Mouse (Mus musculus) heart, embryonic 10.5 days (tissue): Measurements from ENCODE around the gene Polg2. TPM values are rescaled to one million over a fixed set of nuclear protein-coding genes. Genes with fewer than 3 reads are reported as not detected.

Experiments
- DNase-seq: peaks from one replicate; pipeline ENCODE4 v3.0.0-alpha.2; 2017; ENCODE audit warnings: low spot score
- H3K27ac ChIP-seq: fragments of 300-500 bp; sonication (generic); 2 replicates; pipeline ENCODE4 v1.5.1; 2016; ENCODE audit warnings: mild to moderate bottlenecking
- H3K27me3 ChIP-seq: fragments of 300-500 bp; sonication (generic); 2 replicates; pipeline ENCODE4 v1.6.1; 2016; ENCODE audit warnings: mild to moderate bottlenecking; ENCODE audit not compliant: poor library complexity, insufficient read depth, severe bottlenecking
- H3K36me3 ChIP-seq: fragments of 300-500 bp; sonication (generic); 2 replicates; pipeline ENCODE4 v1.6.1; 2016; ENCODE audit warnings: mild to moderate bottlenecking, moderate library complexity
- H3K4me1 ChIP-seq: fragments of 300-500 bp; sonication (generic); 2 replicates; pipeline ENCODE4 v1.6.1; 2016; ENCODE audit warnings: mild to moderate bottlenecking
- H3K4me3 ChIP-seq: fragments of 300-500 bp; sonication (generic); 2 replicates; pipeline ENCODE4 v1.5.1; 2016; ENCODE audit warnings: mild to moderate bottlenecking, moderate library complexity
- H3K9me3 ChIP-seq: fragments of 300-500 bp; sonication (generic); 2 replicates; pipeline ENCODE4 v1.6.1; 2016; ENCODE audit warnings: mild to moderate bottlenecking, moderate library complexity
- WGBS: fragments of 180-500 bp; shearing (Covaris S2); methylation state at CpG from one replicate; pipeline ENCODE4 v1.1.7; 2016; 5-methylcytosine and 5-hydroxymethylcytosine counted together
- polyA plus RNA-seq: library from polyadenylated mRNA; unstranded; fragments of >200 nt; fragmentation: Nextera tagmentation; extraction: Ambion mirVana; gene quantifications from 2 replicates; pipeline ENCODE4 v1.2.1, GENCODE M21; 2016

The Polg2 gene
- polyA plus RNA-seq, result 9.4 and 9.9 TPM in 2 replicates

GRCm38 (mm10) chr11:106779388-106780088, at the start of gene Polg2:
Gene Polg2 (minus strand): TSS chr11:106779537.
- DNase-seq, result peak; percentile 96
- H3K4me3 ChIP-seq, result peak within 1 kb of the TSS; percentile 70
- H3K27ac ChIP-seq, result peak within 1 kb of the TSS; percentile 93
- H3K36me3 ChIP-seq, result peaks cover 71% of the 10 kb centered on the region
- WGBS, result 2% methylated on average over 30 of the region's 30 CpGs
- no peaks in the 10 kb centered on the region for H3K27me3 ChIP-seq
- H3K4me1 ChIP-seq, result peaks cover 8% of the 10 kb centered on the region; the same call in 1 of the 2 replicates
- no peaks in the 10 kb centered on the region for H3K9me3 ChIP-seq

- Histone ChIP-seq H3K36me3 (peaks cover 74% of the 10 kb centered on the region), H3K9me3 (no peaks in the 10 kb centered on the region), H3K4me1 (peaks cover 5% of the 10 kb centered on the region; the same call in 1 of the 2 replicates), H3K4me3 (no peak overlapping the region), H3K27ac (no peak overlapping the region), H3K27me3 (no peaks in the 10 kb centered on the region)
- no peak for DNase-seq
- 93% methylated on average over 7 of the region's 7 CpGs for WGBS
These were observed 48.7 kb upstream of the Polg2 start for GRCm38 (mm10) chr11:106828079-106828478.

GRCm38 (mm10) chr11:106824403-106824802, 45.1 kb upstream of the Polg2 start:
- Histone ChIP-seq H3K4me1 (no peaks in the 10 kb centered on the region; the same call in 1 of the 2 replicates), H3K27me3 (no peaks in the 10 kb centered on the region), H3K36me3 (peaks cover 75% of the 10 kb centered on the region), H3K27ac (no peak overlapping the region), H3K4me3 (no peak overlapping the region), H3K9me3 (no peaks in the 10 kb centered on the region)
- 88% methylated on average over 10 of the region's 10 CpGs for WGBS
- no peak for DNase-seq

GRCm38 (mm10) chr11:106823741-106824140, 44.4 kb upstream of the Polg2 start:
- H3K36me3 ChIP-seq, result peaks cover 79% of the 10 kb centered on the region
- WGBS, result 92% methylated on average over 8 of the region's 8 CpGs

GRCm38 (mm10) chr11:106822911-106823310, 43.6 kb upstream of the Polg2 start:
- Histone ChIP-seq H3K36me3 (peaks cover 79% of the 10 kb centered on the region), H3K4me3 (no peak overlapping the region)
- DNase-seq, result no peak

More at GRCm38 (mm10) chr11:106823741-106824140, 44.4 kb upstream of the Polg2 start:
- Histone ChIP-seq H3K4me1 (no peaks in the 10 kb centered on the region; the same call in 1 of the 2 replicates), H3K9me3 (no peaks in the 10 kb centered on the region), H3K27ac (no peak overlapping the region), H3K4me3 (no peak overlapping the region), H3K27me3 (no peaks in the 10 kb centered on the region)
- DNase-seq, result no peak

GRCm38 (mm10) chr11:106822491-106822890, 43.2 kb upstream of the Polg2 start:
- 89% methylated on average over 8 of the region's 8 CpGs for WGBS
- H3K4me3 ChIP-seq, result no peak overlapping the region
- no peak for DNase-seq
- H3K9me3 ChIP-seq, result no peaks in the 10 kb centered on the region
- H3K27me3 ChIP-seq, result no peaks in the 10 kb centered on the region
- peaks cover 78% of the 10 kb centered on the region for H3K36me3 ChIP-seq
- no peak overlapping the region for H3K27ac ChIP-seq
- peaks cover 5% of the 10 kb centered on the region; the same call in 1 of the 2 replicates for H3K4me1 ChIP-seq

More at GRCm38 (mm10) chr11:106822911-106823310, 43.6 kb upstream of the Polg2 start:
- peaks cover 5% of the 10 kb centered on the region; the same call in 1 of the 2 replicates for H3K4me1 ChIP-seq
- 90% methylated on average over 5 of the region's 5 CpGs for WGBS
- H3K9me3 ChIP-seq, result no peaks in the 10 kb centered on the region
- H3K27me3 ChIP-seq, result no peaks in the 10 kb centered on the region
- H3K27ac ChIP-seq, result no peak overlapping the region

GRCm38 (mm10) chr11:106821397-106821796, 42.1 kb upstream of the Polg2 start:
- no peak overlapping the region for H3K4me3 ChIP-seq
- no peak for DNase-seq
- H3K4me1 ChIP-seq, result peaks cover 5% of the 10 kb centered on the region; the same call in 1 of the 2 replicates
- no peaks in the 10 kb centered on the region for H3K9me3 ChIP-seq
- WGBS, result 86% methylated on average over 6 of the region's 6 CpGs
- H3K36me3 ChIP-seq, result peaks cover 79% of the 10 kb centered on the region
- H3K27me3 ChIP-seq, result no peaks in the 10 kb centered on the region
- H3K27ac ChIP-seq, result no peak overlapping the region

- Histone ChIP-seq H3K27ac (no peak overlapping the region), H3K4me1 (peaks cover 5% of the 10 kb centered on the region; the same call in 1 of the 2 replicates), H3K27me3 (no peaks in the 10 kb centered on the region), H3K36me3 (peaks cover 79% of the 10 kb centered on the region), H3K9me3 (no peaks in the 10 kb centered on the region), H3K4me3 (no peak overlapping the region)
- WGBS, result 71% methylated on average over 4 of the region's 4 CpGs
- DNase-seq, result no peak
These were observed 41.6 kb upstream of the Polg2 start for GRCm38 (mm10) chr11:106820972-106821371.

GRCm38 (mm10) chr11:106820252-106820651, 40.9 kb upstream of the Polg2 start:
- no peak for DNase-seq
- Histone ChIP-seq H3K36me3 (peaks cover 79% of the 10 kb centered on the region), H3K27ac (no peak overlapping the region), H3K9me3 (no peaks in the 10 kb centered on the region), H3K27me3 (no peaks in the 10 kb centered on the region), H3K4me1 (peaks cover 5% of the 10 kb centered on the region; the same call in 1 of the 2 replicates), H3K4me3 (no peak overlapping the region)
- 92% methylated on average over 6 of the region's 6 CpGs for WGBS

GRCm38 (mm10) chr11:106819595-106819994, 40.3 kb upstream of the Polg2 start:
- H3K4me3 ChIP-seq, result no peak overlapping the region
- H3K27ac ChIP-seq, result no peak overlapping the region
- no peaks in the 10 kb centered on the region for H3K27me3 ChIP-seq
- H3K9me3 ChIP-seq, result no peaks in the 10 kb centered on the region
- peaks cover 11% of the 10 kb centered on the region for H3K4me1 ChIP-seq
- DNase-seq, result no peak
- 81% methylated on average over 9 of the region's 9 CpGs for WGBS
- peaks cover 82% of the 10 kb centered on the region for H3K36me3 ChIP-seq

GRCm38 (mm10) chr11:106818341-106818740, 39.0 kb upstream of the Polg2 start:
- no peak for DNase-seq
- Histone ChIP-seq H3K27ac (no peak overlapping the region), H3K4me3 (no peak overlapping the region), H3K27me3 (no peaks in the 10 kb centered on the region), H3K36me3 (peaks cover 85% of the 10 kb centered on the region), H3K4me1 (peaks cover 13% of the 10 kb centered on the region), H3K9me3 (no peaks in the 10 kb centered on the region)
- WGBS, result 63% methylated on average over 9 of the region's 9 CpGs

GRCm38 (mm10) chr11:106817808-106818207, 38.5 kb upstream of the Polg2 start:
- Histone ChIP-seq H3K27ac (no peak overlapping the region), H3K27me3 (no peaks in the 10 kb centered on the region), H3K4me3 (no peak overlapping the region), H3K4me1 (peaks cover 13% of the 10 kb centered on the region), H3K36me3 (peaks cover 86% of the 10 kb centered on the region), H3K9me3 (no peaks in the 10 kb centered on the region)
- WGBS, result 93% methylated on average over 6 of the region's 6 CpGs
- no peak for DNase-seq

- Histone ChIP-seq H3K9me3 (no peaks in the 10 kb centered on the region), H3K27ac (no peak overlapping the region), H3K27me3 (no peaks in the 10 kb centered on the region), H3K4me3 (no peak overlapping the region), H3K36me3 (peaks cover 86% of the 10 kb centered on the region), H3K4me1 (peaks cover 13% of the 10 kb centered on the region)
- WGBS, result 92% methylated on average over 3 of the region's 3 CpGs
- no peak for DNase-seq
These were observed 37.8 kb upstream of the Polg2 start for GRCm38 (mm10) chr11:106817156-106817555.
